Mouse (Mus musculus): ENCODE measurements at regions not wholly inside any gene's neighbourhood (a gene's known extent, or its start where the extent isn't known, plus 50 kb on each side); places are given as distances from the start of the nearest gene placed in this dataset.

DNA sequence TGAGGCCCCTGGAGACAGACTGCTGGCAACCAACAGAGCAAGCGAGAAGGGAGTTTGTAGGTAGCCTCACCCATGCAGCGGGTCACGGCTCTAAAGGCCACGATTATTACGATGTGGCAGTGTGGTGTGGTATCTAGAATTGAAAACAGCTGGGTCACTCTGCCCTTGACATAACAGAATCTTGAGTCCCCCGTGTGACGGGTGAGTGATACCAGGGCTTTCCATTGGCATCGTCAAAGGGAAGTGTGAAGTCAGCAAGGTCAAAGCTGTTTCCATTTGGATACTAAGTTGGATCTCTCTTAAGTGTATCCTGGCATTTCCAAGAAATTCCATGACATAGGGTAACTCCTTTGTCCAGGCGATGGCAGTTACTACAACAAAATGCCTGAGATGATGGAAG lies 106.7 kb upstream of the Osmr start:
- no peak overlapping the region for H3K4me2 ChIP-seq (replicated peaks)
- no peak overlapping the region for H3K27ac ChIP-seq (replicated peaks)
- no peaks in the 10 kb centered on the region for H3K27me3 ChIP-seq
- no peaks in the 10 kb centered on the region for H3K9me3 ChIP-seq
- H3K4me1 ChIP-seq = no peaks in the 10 kb centered on the region
- H3K36me3 ChIP-seq = no peaks in the 10 kb centered on the region
- WGBS = 91% methylated on average over 9 of the region's 9 CpGs
- no peak overlapping the region for H3K4me3 ChIP-seq
- H3K9ac ChIP-seq (replicated peaks) = no peak overlapping the region
- no peak for ATAC-seq (replicated peaks)

DNA sequence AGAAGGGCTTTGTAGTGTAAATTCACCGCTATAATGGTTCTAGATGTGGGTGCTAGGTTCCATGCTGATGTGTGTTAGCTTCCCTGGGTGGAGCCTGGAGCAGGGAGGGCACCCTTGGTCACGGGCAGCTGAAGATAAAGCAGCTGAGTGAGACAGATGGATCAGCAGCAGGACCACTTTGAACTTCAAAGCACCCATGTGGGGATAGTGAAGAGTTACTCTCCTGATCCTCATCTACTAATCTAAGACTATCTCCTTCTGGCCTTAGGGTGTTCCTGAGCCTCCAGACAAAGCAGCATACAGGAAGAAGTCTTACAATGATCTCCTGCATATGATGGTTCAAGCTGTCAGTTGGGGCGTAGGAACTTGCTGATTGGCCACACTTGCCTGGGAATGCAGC lies 107.1 kb upstream of the Lifr start:
- ATAC-seq (replicated peaks) = no peak

DNA sequence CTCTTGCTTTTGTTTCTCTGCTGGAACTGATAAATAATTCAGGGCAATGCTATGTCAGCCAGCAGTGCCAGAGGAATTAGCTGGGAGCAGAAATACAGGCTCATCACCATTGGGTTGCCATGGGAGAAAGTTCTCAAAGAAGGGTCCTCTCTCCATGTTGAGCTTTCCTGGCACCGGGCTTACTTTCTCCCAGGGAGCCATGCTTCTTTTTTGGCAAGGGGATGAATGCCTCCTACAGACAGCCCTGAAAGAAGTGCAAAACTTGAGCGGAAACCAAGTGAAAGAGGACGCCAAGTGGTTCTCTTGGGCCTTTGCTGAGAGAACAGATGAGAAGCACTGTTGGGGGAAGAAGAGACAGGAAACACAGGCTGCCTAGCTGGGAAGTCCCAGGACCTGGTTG lies 102.2 kb upstream of the Lifr start:
- 62% methylated on average over 3 of the region's 3 CpGs for WGBS
- Histone ChIP-seq H3K4me3 (no peak overlapping the region), H3K9me3 (no peaks in the 10 kb centered on the region), H3K9ac (replicated peaks) (no peak overlapping the region), H3K27ac (replicated peaks) (no peak overlapping the region), H3K4me2 (replicated peaks) (no peak overlapping the region), H3K36me3 (no peaks in the 10 kb centered on the region), H3K4me1 (no peaks in the 10 kb centered on the region), H3K27me3 (no peaks in the 10 kb centered on the region)
- ATAC-seq (replicated peaks) = no peak; the same call in 1 of the 2 replicates

More for the DNA sequence above, 107.1 kb upstream of the Lifr start:
- no peak overlapping the region for H3K9ac ChIP-seq (replicated peaks)
- H3K9me3 ChIP-seq = no peaks in the 10 kb centered on the region
- no peak overlapping the region for H3K27ac ChIP-seq (replicated peaks)
- H3K27me3 ChIP-seq = no peaks in the 10 kb centered on the region
- H3K4me1 ChIP-seq = no peaks in the 10 kb centered on the region
- H3K4me2 ChIP-seq (replicated peaks) = no peak overlapping the region
- WGBS = 81% methylated on average over 3 of the region's 3 CpGs
- no peak overlapping the region for H3K4me3 ChIP-seq
- H3K36me3 ChIP-seq = no peaks in the 10 kb centered on the region

DNA sequence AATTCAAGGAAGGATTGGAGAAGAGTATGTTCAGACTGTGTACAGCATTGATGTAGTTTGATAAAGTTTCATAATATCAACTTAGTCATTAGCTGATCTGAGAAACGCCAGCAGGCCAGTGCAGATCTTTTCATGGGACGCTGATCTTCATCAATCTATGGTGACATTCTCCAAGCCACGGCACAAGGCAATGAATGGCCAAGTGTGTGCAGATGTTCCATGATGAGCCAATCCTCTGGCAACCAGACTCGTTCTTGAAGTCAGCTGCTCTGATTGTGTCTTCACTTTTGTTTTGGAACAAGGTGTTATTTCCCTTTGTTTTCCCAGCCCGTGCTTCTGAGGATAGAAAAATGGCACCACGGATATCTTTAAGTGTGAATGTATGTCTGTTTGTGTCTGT lies 101.3 kb upstream of the Lifr start:
- Histone ChIP-seq H3K4me3 (no peak overlapping the region), H3K4me1 (no peaks in the 10 kb centered on the region), H3K27ac (replicated peaks) (no peak overlapping the region), H3K4me2 (replicated peaks) (no peak overlapping the region), H3K9ac (replicated peaks) (no peak overlapping the region), H3K36me3 (no peaks in the 10 kb centered on the region), H3K27me3 (no peaks in the 10 kb centered on the region), H3K9me3 (no peaks in the 10 kb centered on the region)
- WGBS = 86% methylated on average over 6 of the region's 6 CpGs
- no peak for ATAC-seq (replicated peaks)

DNA sequence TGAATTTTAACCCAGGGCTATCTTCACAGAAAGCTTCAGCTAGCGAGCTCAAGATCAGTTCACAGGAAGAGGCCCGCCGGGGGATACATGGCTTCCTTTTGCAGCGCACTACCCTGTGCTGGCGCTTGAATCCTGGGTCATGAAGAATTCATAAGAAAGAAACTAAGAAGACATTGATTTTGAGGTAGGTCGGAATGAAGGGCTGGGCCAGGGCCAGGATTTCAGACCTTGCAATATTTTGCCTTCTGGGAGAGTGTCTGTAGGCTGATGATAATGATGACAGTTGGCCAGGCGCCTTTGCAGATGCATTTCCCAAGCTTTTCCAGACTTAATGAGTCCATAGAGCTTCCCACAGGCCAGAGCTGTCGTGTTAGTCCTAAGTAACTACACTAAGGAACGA lies 97.2 kb upstream of the Lifr start:
- Histone ChIP-seq H3K4me3 (no peak overlapping the region), H3K4me2 (replicated peaks) (no peak overlapping the region), H3K27ac (replicated peaks) (no peak overlapping the region), H3K9ac (replicated peaks) (no peak overlapping the region), H3K4me1 (no peaks in the 10 kb centered on the region), H3K36me3 (no peaks in the 10 kb centered on the region), H3K9me3 (no peaks in the 10 kb centered on the region), H3K27me3 (no peaks in the 10 kb centered on the region)
- WGBS = 76% methylated on average over 9 of the region's 9 CpGs
- ATAC-seq (replicated peaks) = no peak

DNA sequence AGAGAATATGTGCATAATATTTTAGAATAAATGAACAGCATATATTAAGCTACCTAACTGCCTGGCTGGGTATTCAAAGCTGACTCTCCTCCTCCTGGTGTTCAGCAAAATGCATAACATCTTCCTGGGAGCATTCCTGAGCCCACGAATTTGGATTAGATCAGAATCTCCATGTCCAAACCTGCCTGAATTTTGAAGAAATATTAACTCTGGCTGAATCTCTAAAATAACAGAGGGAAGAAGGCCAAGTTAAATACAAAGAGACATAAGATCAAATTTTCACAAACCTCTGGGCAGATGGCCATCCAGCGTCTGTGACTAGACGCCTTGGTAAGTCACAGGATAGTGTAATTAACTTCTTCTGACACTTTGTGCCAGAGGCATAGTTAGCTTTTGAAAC lies 95.2 kb upstream of the Lifr start:
- Histone ChIP-seq H3K27me3 (no peaks in the 10 kb centered on the region), H3K36me3 (no peaks in the 10 kb centered on the region), H3K4me1 (no peaks in the 10 kb centered on the region), H3K4me3 (no peak overlapping the region), H3K9ac (replicated peaks) (no peak overlapping the region), H3K9me3 (no peaks in the 10 kb centered on the region), H3K4me2 (replicated peaks) (no peak overlapping the region), H3K27ac (replicated peaks) (no peak overlapping the region)
- 68% methylated on average over 3 of the region's 3 CpGs for WGBS
- ATAC-seq (replicated peaks) = no peak

DNA sequence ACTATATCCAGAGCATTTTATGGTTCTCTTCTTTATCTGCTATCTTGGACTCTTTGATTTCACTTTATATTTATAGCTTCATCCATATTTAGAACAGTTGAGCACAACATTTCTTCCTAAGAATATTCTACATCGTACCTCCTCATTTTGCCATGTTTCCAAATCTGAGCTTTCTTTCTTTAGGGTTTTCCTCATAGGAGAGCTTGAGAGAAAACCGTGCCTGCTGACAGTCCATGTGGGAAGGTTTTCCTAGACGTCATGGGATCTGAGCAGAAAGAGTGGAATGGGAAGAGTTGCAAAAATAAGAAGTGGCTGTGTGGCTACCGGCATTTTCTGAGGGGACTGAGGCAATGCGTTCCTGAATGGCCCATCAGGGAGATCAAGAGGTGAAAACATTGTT lies 92.5 kb upstream of the Lifr start:
- Histone ChIP-seq H3K9me3 (no peaks in the 10 kb centered on the region), H3K36me3 (no peaks in the 10 kb centered on the region)
- WGBS = 93% methylated on average over 5 of the region's 5 CpGs

DNA sequence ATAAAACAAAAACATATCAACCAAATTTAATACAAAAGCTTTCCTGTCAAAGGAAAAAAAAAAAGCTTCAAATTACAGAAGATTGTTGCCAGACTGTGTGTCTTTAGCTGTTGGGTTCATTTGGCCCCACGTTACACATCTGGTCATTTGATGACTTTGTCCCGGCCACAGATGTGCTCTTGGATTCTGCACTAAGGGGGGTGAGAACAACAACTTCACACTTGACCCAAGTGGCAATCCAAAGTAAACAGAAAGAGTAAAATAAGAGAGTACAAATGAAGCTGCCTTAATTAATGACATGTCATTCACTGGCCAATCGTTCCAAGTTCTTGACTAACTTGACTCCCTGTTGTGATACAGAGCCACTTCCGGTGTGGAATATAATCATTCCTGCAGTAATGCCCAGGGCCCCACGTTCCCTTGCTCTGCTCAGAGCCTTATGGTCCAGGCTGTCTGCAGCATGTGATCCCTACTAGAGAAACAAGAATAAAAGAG lies 91.8 kb upstream of the Lifr start:
- Histone ChIP-seq H3K27ac (replicated peaks) (no peak overlapping the region), H3K4me3 (no peak overlapping the region), H3K9me3 (no peaks in the 10 kb centered on the region), H3K27me3 (no peaks in the 10 kb centered on the region), H3K9ac (replicated peaks) (no peak overlapping the region), H3K36me3 (no peaks in the 10 kb centered on the region), H3K4me1 (no peaks in the 10 kb centered on the region), H3K4me2 (replicated peaks) (no peak overlapping the region)
- ATAC-seq (replicated peaks) = no peak
- 72% methylated on average over 5 of the region's 5 CpGs for WGBS

More for the DNA sequence above, 92.5 kb upstream of the Lifr start:
- no peak for ATAC-seq (replicated peaks)
- Histone ChIP-seq H3K27ac (replicated peaks) (no peak overlapping the region), H3K4me1 (no peaks in the 10 kb centered on the region), H3K27me3 (no peaks in the 10 kb centered on the region), H3K9ac (replicated peaks) (no peak overlapping the region), H3K4me3 (no peak overlapping the region), H3K4me2 (replicated peaks) (no peak overlapping the region)

DNA sequence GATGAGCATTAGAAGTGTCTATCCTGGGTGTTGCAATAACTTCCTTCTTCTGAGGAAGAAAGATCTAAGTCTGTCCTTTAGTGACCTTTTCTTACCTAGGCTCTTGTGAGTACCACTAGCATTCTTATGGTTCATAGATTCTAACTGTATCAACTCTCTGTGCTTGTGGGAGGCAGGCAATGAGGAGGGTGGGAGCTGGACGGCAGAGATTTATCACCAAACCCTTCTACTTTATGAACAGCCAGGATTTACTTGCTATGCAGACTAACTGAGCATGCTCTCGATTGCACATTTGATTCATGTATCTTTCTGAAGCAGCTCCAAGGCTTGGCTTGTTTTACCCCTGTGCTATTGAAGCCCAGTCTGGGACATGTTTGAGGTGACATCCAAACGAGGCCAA lies 90.7 kb upstream of the Lifr start:
- H3K4me2 ChIP-seq (replicated peaks) = no peak overlapping the region
- 77% methylated on average over 3 of the region's 3 CpGs for WGBS
- no peaks in the 10 kb centered on the region for H3K4me1 ChIP-seq
- no peak overlapping the region for H3K27ac ChIP-seq (replicated peaks)
- H3K9me3 ChIP-seq = no peaks in the 10 kb centered on the region
- ATAC-seq (replicated peaks) = no peak
- no peak overlapping the region for H3K4me3 ChIP-seq
- no peaks in the 10 kb centered on the region for H3K27me3 ChIP-seq
- H3K9ac ChIP-seq (replicated peaks) = no peak overlapping the region
- H3K36me3 ChIP-seq = no peaks in the 10 kb centered on the region

DNA sequence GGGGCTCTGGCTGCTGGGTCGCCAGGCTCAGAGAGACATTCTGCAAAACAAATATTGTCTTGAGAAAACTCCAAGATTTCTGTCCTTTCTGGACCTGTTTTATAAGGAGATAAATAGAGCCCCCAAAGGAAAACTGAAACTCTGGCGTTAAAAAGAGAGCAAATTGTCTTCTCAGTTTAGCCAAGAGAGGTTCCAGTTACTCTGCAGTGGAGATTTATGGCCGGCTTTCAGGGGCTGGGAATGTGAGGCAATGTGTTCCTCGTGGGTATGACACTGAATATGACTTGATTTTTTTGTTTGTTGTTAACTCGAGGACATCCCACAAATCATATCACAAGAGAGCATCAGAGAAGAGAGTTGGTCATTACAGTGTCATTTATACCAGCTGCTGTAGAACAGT lies 88.2 kb upstream of the Lifr start:
- WGBS = 84% methylated on average over 5 of the region's 5 CpGs
- Histone ChIP-seq H3K4me2 (replicated peaks) (no peak overlapping the region), H3K9ac (replicated peaks) (no peak overlapping the region), H3K4me1 (no peaks in the 10 kb centered on the region), H3K27ac (replicated peaks) (no peak overlapping the region), H3K27me3 (no peaks in the 10 kb centered on the region), H3K4me3 (no peak overlapping the region), H3K9me3 (no peaks in the 10 kb centered on the region), H3K36me3 (no peaks in the 10 kb centered on the region)
- ATAC-seq (replicated peaks) = no peak

DNA sequence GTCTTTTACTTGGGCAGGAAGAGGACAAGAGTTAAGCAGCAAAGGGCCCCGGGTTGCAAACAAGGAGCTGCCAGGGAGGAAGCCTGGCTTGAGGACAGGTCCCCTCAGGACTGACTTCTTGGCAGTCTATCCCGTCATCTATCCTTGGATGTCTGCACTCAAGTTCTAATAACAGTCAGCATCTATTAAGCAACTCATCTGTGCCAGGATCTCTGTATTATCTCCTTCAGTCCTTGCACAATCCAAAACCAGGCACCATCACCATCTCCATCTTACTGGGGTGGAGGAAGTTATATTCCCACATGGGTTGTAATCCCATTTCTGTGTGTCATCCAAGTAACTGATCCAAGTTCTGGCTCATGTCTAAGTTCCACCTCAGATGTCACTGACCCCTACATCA lies 87.1 kb upstream of the Lifr start:
- Histone ChIP-seq H3K27me3 (no peaks in the 10 kb centered on the region), H3K27ac (replicated peaks) (no peak overlapping the region), H3K4me3 (no peak overlapping the region), H3K4me2 (replicated peaks) (no peak overlapping the region), H3K4me1 (no peaks in the 10 kb centered on the region), H3K9ac (replicated peaks) (no peak overlapping the region), H3K36me3 (no peaks in the 10 kb centered on the region), H3K9me3 (no peaks in the 10 kb centered on the region)
- WGBS = 83% methylated on average over 2 of the region's 2 CpGs
- ATAC-seq (replicated peaks) = no peak

DNA sequence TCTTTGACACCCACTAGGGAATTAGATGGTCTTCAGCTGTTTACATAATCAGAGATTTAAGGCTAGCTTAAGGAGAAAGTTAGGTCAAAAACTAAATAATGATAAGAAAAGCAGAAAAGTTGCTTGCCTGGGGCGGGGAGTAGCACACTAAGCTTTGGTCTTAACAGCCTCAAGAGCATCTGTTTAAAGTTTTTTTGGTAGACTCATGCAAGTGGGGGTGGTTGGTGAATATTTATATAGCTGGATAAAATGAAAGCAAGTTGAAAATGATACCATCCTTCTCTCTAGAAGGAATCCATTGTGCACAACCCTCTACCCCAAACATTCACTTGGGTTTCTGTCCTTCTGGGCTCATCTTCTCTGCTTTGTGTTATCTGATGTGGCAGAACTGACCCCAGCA lies 85.3 kb upstream of the Lifr start:
- H3K4me3 ChIP-seq = no peak overlapping the region
- no peak for ATAC-seq (replicated peaks)
- no peak overlapping the region for H3K27ac ChIP-seq (replicated peaks)
- WGBS = 86% methylated on average over 1 of the region's 1 CpGs
- H3K4me1 ChIP-seq = no peaks in the 10 kb centered on the region
- no peak overlapping the region for H3K9ac ChIP-seq (replicated peaks)
- no peaks in the 10 kb centered on the region for H3K27me3 ChIP-seq
- no peaks in the 10 kb centered on the region for H3K36me3 ChIP-seq
- H3K4me2 ChIP-seq (replicated peaks) = no peak overlapping the region
- no peaks in the 10 kb centered on the region for H3K9me3 ChIP-seq

DNA sequence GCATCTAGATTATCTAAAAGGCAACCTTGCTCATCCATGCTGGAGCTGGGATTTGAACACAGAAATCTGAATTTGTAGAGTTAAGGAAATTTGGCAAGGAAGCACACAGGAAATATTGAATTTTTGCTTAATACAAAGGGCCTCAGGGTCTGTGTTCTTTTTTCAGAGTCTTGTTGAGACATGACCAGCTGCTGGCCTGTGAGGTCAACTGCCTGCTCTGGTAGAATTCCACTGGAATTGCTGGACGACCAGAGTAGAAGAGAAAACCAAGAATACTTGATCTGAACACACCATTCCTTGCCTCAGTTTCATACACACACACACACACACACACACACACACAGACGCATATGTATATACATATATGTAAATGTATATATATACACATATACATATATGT lies 84.1 kb upstream of the Lifr start:
- H3K9ac ChIP-seq (replicated peaks) = no peak overlapping the region
- ATAC-seq (replicated peaks) = no peak
- 94% methylated on average over 2 of the region's 2 CpGs for WGBS
- no peak overlapping the region for H3K4me3 ChIP-seq
- no peaks in the 10 kb centered on the region for H3K4me1 ChIP-seq
- H3K36me3 ChIP-seq = no peaks in the 10 kb centered on the region
- no peak overlapping the region for H3K27ac ChIP-seq (replicated peaks)
- H3K27me3 ChIP-seq = no peaks in the 10 kb centered on the region
- H3K9me3 ChIP-seq = no peaks in the 10 kb centered on the region
- no peak overlapping the region for H3K4me2 ChIP-seq (replicated peaks)

Data from forebrain, embryonic 15.5 days (tissue).